28 mouse cellular contexts compared by ENCODE assay signal in the genomic region with DNA sequence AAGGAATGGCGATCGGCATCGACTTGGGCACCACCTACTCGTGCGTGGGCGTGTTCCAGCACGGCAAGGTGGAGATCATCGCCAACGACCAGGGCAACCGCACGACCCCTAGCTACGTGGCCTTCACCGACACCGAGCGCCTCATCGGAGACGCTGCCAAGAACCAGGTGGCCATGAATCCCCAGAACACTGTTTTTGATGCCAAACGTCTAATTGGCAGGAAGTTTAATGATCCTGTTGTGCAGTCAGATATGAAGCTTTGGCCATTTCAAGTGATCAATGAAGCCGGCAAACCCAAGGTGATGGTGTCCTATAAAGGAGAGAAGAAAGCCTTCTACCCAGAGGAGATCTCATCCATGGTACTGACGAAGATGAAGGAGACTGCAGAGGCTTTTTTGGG. TPM values are rescaled to one million over a fixed set of nuclear protein-coding genes. Genes with fewer than 3 reads are reported as not detected.
"Had no signal": no experiment of that assay in that cellular context is flagged by ENCODE, and none has a peak within 500 bp of the region (broad histone marks: within the 10 kb centered on the region; RNA-seq: fewer than 3 reads in every experiment).

No protein-coding gene starts in this region.

- H3K27ac ChIP-seq: heart, embryonic 13.5 days; heart, embryonic 15.5 days; hindbrain, embryonic 13.5 days; hindbrain, embryonic 15.5 days; hindbrain, postnatal 0 days; limb, embryonic 13.5 days; limb, embryonic 15.5 days; liver, embryonic 12.5 days; liver, embryonic 14.5 days had no signal

- H3K4me3 ChIP-seq: heart, embryonic 13.5 days; heart, embryonic 15.5 days; hindbrain, embryonic 13.5 days; hindbrain, embryonic 15.5 days; limb, embryonic 13.5 days; limb, embryonic 15.5 days; liver, embryonic 12.5 days had no signal

- H3K36me3 ChIP-seq: heart, embryonic 15.5 days; hindbrain, embryonic 13.5 days; hindbrain, embryonic 15.5 days; limb, embryonic 15.5 days had no signal

- ATAC-seq: hindbrain, postnatal 0 days; intestine, embryonic 16.5 days; liver, embryonic 12.5 days had no signal

- H3K4me2 ChIP-seq: heart, embryonic 11.5 days; heart, embryonic 13.5 days; heart, embryonic 15.5 days; hindbrain, embryonic 13.5 days; hindbrain, embryonic 15.5 days; limb, embryonic 13.5 days; limb, embryonic 15.5 days; liver, embryonic 12.5 days had no signal

- H3K9me3 ChIP-seq: heart, embryonic 13.5 days; heart, embryonic 15.5 days; hindbrain, embryonic 13.5 days; hindbrain, embryonic 15.5 days; limb, embryonic 13.5 days; limb, embryonic 15.5 days; liver, embryonic 12.5 days had no signal

- H3K9ac ChIP-seq: heart, embryonic 13.5 days; heart, embryonic 15.5 days; hindbrain, embryonic 13.5 days; hindbrain, embryonic 15.5 days; limb, embryonic 13.5 days; limb, embryonic 15.5 days; liver, embryonic 12.5 days; liver, embryonic 14.5 days had no signal

- H3K27me3 ChIP-seq: heart, embryonic 15.5 days; limb, embryonic 15.5 days had no signal

- DNase-seq: gastrocnemius, postnatal 14 days; gastrocnemius, postnatal 36 days; heart, adult 18-20 months; heart, postnatal 14 days; heart, postnatal 36 days; kidney, adult 18-20 months; kidney, adult 8-10 months; kidney, postnatal 10 days; kidney, postnatal 36 days; layer of hippocampus, adult 9-11 months; layer of hippocampus, postnatal 36 days; left cerebral cortex, postnatal 4 days had no signal

RNA-seq across cellular contexts. Expression of a gene that starts 7.3 kb away (rescaled TPM):
- polyA plus RNA-seq: heart, embryonic 11.5 days; heart, embryonic 13.5 days; heart, embryonic 15.5 days; heart, postnatal 0 days; hindbrain, embryonic 13.5 days; hindbrain, embryonic 15.5 days; hindbrain, postnatal 0 days; intestine, embryonic 14.5 days; intestine, embryonic 16.5 days; kidney, embryonic 14.5 days; kidney, embryonic 16.5 days; large intestine, adult 2 months; limb, embryonic 13.5 days; limb, embryonic 15.5 days; liver, embryonic 14.5 days had no signal
